Mouse (Mus musculus): Measurements from ENCODE around the gene Anxa2.

DNA sequence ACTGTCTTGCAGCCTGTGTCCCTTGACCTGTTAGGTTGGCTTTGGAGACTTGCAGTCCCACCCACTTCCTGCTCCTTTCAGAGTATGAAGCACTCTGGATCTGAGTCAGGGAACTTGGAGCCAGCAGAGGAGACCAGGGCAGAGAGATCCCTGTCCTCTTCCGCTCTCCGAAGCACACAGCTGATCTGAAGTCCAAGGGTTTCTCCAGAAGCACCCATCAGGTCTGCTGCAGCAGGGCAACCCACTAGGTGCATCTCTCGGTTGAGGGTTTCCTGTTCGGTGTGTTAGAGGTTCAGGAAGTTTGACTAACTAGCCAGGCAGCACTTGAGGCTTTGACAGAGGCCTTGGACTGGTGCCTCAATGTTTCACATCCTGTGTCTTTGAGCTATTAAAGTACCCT, 2.0 kb downstream of the Anxa2 start:
- TF ChIP-seq CTCF (IDR thresholded peaks at IDR 0.05; ENCODE audit: insufficient read depth, low read depth, low read length) (no peak), POLR2A (IDR thresholded peaks at IDR 0.05; ENCODE audit: insufficient read depth, low read depth, low read length) (no peak)

All from olfactory bulb, adult 2 months (tissue).